Mouse (Mus musculus) heart, embryonic 14.5 days (tissue): ENCODE results near the gene Def6. TPM values are rescaled to one million over a fixed set of nuclear protein-coding genes. Genes with fewer than 3 reads are reported as not detected.
A peak's percentile ranks its signal among the peaks of the same experiment; 100 is the strongest.

Experiments
- ATAC-seq: fragments of 200-750 bp; cut with Nextera tagmentation; 2 replicates; pipeline ENCODE4 v1.8.0; 2017; ENCODE audit warnings: low read depth, moderate TSS enrichment; ENCODE audit not compliant: insufficient number of reproducible peaks, insufficient read depth, low FRiP score
- H3K27ac ChIP-seq, 2 experiments: fragments of 200-500 bp in 1 of 2; fragments of 300-500 bp in 1 of 2; sonication (generic) in 1 of 2; replicated peaks in 1 of 2; 2 replicates each; pipeline ENCODE4 v1.5.1; 2012 to 2014; ENCODE audit warnings: low read depth in 2 of 2, low read length in 2 of 2, control low read depth in 1 of 2, mild to moderate bottlenecking in 1 of 2, mixed read lengths in 1 of 2; ENCODE audit not compliant: control insufficient read depth in 1 of 2, insufficient read depth in 1 of 2
- H3K27me3 ChIP-seq: fragments of 300-500 bp; sonication (generic); 2 replicates; pipeline ENCODE4 v1.6.1; 2014; ENCODE audit warnings: mild to moderate bottlenecking, low read length, control low read depth; ENCODE audit not compliant: control insufficient read depth, insufficient read depth
- H3K36me3 ChIP-seq: fragments of 300-500 bp; sonication (generic); 2 replicates; pipeline ENCODE4 v1.6.1; 2014; ENCODE audit warnings: mild to moderate bottlenecking, control low read depth, low read length, mixed read lengths; ENCODE audit not compliant: control insufficient read depth, insufficient read depth
- H3K4me1 ChIP-seq, 2 experiments: fragments of 200-500 bp in 1 of 2; fragments of 300-500 bp in 1 of 2; sonication (generic) in 1 of 2; 2 replicates each; pipeline ENCODE4 v1.6.1; 2012 to 2014; ENCODE audit warnings: low read length in 2 of 2, control low read depth in 1 of 2, mixed read lengths in 1 of 2; ENCODE audit not compliant: control insufficient read depth in 2 of 2, insufficient read depth in 2 of 2
- H3K4me2 ChIP-seq: fragments of 300-500 bp; sonication (generic); 2 replicates; pipeline ENCODE4 v1.6.1; 2014; ENCODE audit warnings: mild to moderate bottlenecking, low read length
- H3K4me3 ChIP-seq, 2 experiments: fragments of 200-500 bp in 1 of 2; fragments of 300-500 bp in 1 of 2; sonication (generic) in 1 of 2; 2 replicates each; pipeline ENCODE4 v1.5.1; 2012 to 2014; ENCODE audit warnings: low read length in 2 of 2, mild to moderate bottlenecking in 2 of 2, control low read depth in 1 of 2, low read depth in 1 of 2, moderate library complexity in 1 of 2; ENCODE audit not compliant: control insufficient read depth in 1 of 2, insufficient read depth in 1 of 2
- H3K9ac ChIP-seq: fragments of 300-500 bp; sonication (generic); 2 replicates; pipeline ENCODE4 v1.6.1; 2014; ENCODE audit warnings: mild to moderate bottlenecking, low read length
- H3K9me3 ChIP-seq: fragments of 300-500 bp; sonication (generic); 2 replicates; pipeline ENCODE4 v1.6.1; 2016; ENCODE audit warnings: low read length, control low read depth; ENCODE audit not compliant: control insufficient read depth
- WGBS: fragments of 180-500 bp; shearing (Covaris S2); extraction: QIAGEN DNeasy Blood & Tissue Kit; methylation state at CpG from one replicate; pipeline ENCODE4 v1.1.7; 2014; 5-methylcytosine and 5-hydroxymethylcytosine counted together
- polyA plus RNA-seq: library from polyadenylated mRNA; unstranded; fragments of >200 nt; fragmentation: Nextera tagmentation; extraction: Ambion mirVana; gene quantifications from 2 replicates; pipeline ENCODE4 v1.2.1, GENCODE M21; 2014

Def6 gene
- polyA plus RNA-seq, 1 experiment from 2014 or later: 1.5 TPM

DNA sequence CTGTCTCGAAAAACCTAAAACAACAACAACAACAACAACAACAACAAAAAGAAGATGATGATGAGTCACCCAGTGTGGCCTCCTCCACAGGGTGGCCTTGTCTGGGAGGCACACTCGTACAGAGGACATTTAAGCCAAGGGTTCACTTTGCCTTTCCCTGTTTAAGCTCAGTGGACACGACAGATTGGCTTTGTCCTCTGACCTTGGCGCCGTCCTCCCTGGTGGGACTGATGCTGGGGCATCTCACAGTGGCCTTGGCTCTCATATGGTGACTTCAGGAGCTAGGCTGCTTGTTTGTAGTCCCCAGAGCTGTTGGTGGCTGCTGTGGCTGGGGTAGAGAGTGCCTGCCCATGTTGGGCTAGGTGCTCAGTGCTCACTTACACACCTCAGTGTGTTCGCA is 36.6 kb downstream of the Def6 start:
- WGBS: 69% methylated on average over 6 of the region's 6 CpGs
- no peaks in the 10 kb centered on the region for H3K9me3 ChIP-seq
- H3K27me3 ChIP-seq: no peaks in the 10 kb centered on the region
- peak overlapping the region; percentile 34; the same call in 1 of the 2 replicates for H3K9ac ChIP-seq
- H3K4me3 ChIP-seq: no peak overlapping the region
- H3K4me1 ChIP-seq: peaks cover 21 to 37% of the 10 kb centered on the region in 2 experiments
- H3K4me2 ChIP-seq: no peak overlapping the region
- peaks cover 23% of the 10 kb centered on the region; the same call in 1 of the 2 replicates for H3K36me3 ChIP-seq
- no peak for ATAC-seq
- 0 out of 4 replicates have a peak overlapping the region, but pooled peaks of 1 of the 2 experiments have one; percentile 9 for H3K27ac ChIP-seq

GRCm38 (mm10) chr17:28244714-28245113 is 37.1 kb downstream of the Def6 start:
- peaks cover 18% of the 10 kb centered on the region; the same call in 1 of the 2 replicates for H3K36me3 ChIP-seq
- no peak overlapping the region for H3K4me2 ChIP-seq
- H3K9ac ChIP-seq: peak overlapping the region; percentile 34; the same call in 1 of the 2 replicates
- no peaks in the 10 kb centered on the region for H3K27me3 ChIP-seq
- peak; percentile 42; the same call in 1 of the 2 replicates for ATAC-seq
- 21% methylated on average over 6 of the region's 6 CpGs for WGBS
- no peak overlapping the region for H3K27ac ChIP-seq
- H3K4me1 ChIP-seq: peaks cover 21 to 37% of the 10 kb centered on the region in 2 experiments
- no peak overlapping the region for H3K4me3 ChIP-seq
- no peaks in the 10 kb centered on the region for H3K9me3 ChIP-seq

DNA sequence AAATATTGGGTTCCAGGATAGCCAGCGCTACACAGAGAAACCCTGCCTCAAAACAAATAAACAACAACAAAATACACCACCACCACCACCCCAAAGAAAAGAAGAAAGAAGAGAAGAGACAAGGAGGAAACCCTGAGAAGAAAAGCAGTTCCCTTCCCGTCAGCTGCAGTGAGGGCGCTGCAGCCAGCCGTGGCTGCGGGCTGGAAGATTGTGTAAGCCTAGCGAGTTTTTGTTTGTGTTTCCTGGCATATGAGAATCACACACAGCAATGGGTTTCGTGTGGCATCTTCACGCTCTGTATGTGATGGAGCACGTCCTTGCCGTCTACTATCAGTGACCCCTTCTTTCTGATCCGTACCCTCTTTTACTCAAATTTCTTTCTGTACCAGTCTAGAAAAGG is 39.1 kb downstream of the Def6 start:
- Histone ChIP-seq H3K27me3 (no peaks in the 10 kb centered on the region), H3K27ac (no peak overlapping the region), H3K9me3 (no peaks in the 10 kb centered on the region), H3K36me3 (peaks cover 7% of the 10 kb centered on the region; the same call in 1 of the 2 replicates), H3K4me1 (peaks cover 21 to 38% of the 10 kb centered on the region in 2 experiments), H3K9ac (no peak overlapping the region; the same call in 1 of the 2 replicates), H3K4me2 (no peak overlapping the region), H3K4me3 (no peak overlapping the region)
- ATAC-seq: no peak
- WGBS: 81% methylated on average over 11 of the region's 11 CpGs

DNA sequence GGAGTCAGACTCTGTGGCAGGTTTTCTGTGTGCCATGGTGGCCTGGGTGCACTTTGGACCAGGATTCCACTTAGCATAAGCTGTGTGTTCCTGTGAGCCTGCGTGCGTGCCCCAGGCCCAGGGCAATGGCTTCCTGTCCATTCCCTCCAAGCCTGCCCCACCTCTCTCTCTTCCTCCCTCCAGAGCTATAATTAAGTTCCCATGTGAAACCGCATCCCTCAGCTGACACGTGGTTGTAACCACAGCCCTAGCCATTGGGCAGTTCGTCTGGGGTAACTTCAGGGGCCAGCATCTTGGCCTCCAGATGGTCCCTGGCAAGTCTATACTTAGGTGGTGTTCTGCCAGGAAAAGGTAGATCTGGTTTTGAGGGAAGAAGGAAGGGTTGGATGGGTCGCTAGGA is 40.0 kb downstream of the Def6 start:
- no peaks in the 10 kb centered on the region for H3K9me3 ChIP-seq
- ATAC-seq: no peak
- no peak overlapping the region for H3K9ac ChIP-seq
- no peak overlapping the region for H3K4me2 ChIP-seq
- no peaks in the 10 kb centered on the region for H3K27me3 ChIP-seq
- no peak overlapping the region for H3K27ac ChIP-seq
- no peak overlapping the region for H3K4me3 ChIP-seq
- H3K36me3 ChIP-seq: 0 out of 2 replicates have a peak, but pooled peaks cover 6% of the 10 kb centered on the region
- 51% methylated on average over 6 of the region's 6 CpGs for WGBS
- peaks cover 27 to 39% of the 10 kb centered on the region in 2 experiments for H3K4me1 ChIP-seq

DNA sequence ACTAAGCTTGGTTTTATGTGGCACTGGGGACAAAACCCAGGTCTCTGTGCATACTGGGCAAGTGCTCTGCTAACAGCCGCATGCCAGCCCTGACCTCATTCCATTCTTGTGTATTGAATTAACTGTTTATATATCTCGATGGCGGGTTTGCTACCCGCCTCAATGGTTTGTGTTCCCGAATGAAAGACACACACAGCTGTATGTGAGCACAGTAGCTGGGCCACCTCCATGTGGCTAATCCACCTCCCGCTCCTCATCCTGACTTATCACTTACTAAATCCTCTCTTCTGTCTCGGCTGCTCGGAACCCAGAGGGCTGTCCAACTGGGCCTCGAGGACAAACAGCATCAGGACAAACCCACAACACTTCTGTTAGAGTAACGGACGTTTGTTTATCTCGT is 41.5 kb downstream of the Def6 start:
- Histone ChIP-seq H3K4me1 (peaks cover 26 to 38% of the 10 kb centered on the region in 2 experiments), H3K4me3 (no peak overlapping the region), H3K4me2 (no peak overlapping the region), H3K9me3 (no peaks in the 10 kb centered on the region), H3K36me3 (no peaks in the 10 kb centered on the region), H3K27me3 (no peaks in the 10 kb centered on the region), H3K9ac (no peak overlapping the region), H3K27ac (no peak overlapping the region)
- 71% methylated on average over 12 of the region's 12 CpGs for WGBS
- no peak for ATAC-seq

DNA sequence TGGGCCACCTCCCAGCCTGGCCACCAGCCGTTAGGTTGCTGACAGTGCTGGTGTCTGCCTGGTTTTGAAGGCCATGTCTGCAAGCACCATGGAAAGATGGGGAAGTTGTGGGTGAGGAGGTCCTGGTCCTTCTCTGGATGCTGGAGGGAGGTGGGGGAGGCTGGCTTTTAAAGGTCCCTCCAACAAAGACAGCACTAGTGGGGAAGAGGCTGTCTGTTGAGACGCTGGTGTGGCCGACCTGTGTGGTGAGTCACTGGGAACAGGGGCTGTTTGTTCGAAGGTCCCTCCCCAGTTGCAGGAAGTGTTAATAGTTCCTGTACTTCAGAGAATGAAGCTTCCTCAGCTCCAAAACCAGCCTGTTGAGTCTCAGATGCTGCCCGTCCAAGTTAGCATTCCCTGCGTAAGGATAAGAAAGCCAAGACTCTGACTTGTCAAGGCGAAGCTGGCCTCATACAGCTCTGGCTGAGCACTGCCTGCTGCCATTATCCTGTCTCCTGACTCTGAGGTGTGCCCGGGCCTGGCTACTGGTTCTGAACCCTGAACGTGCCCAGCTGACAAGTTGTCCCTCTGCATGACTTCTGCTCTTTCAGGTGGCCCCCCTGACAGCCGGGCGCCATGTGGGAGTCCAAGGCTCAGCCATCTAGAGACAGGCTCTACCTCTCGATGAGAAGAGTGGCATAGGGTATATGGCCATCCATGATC is 44.2 kb downstream of the Def6 start:
- no peak overlapping the region for H3K9ac ChIP-seq
- H3K36me3 ChIP-seq: no peaks in the 10 kb centered on the region
- no peaks in the 10 kb centered on the region for H3K9me3 ChIP-seq
- 73% methylated on average over 12 of the region's 12 CpGs for WGBS
- H3K4me3 ChIP-seq: no peak overlapping the region
- no peaks in the 10 kb centered on the region for H3K27me3 ChIP-seq
- ATAC-seq: no peak
- H3K27ac ChIP-seq: no peak overlapping the region
- H3K4me1 ChIP-seq: peaks cover 22 to 38% of the 10 kb centered on the region in 2 experiments
- H3K4me2 ChIP-seq: no peak overlapping the region

GRCm38 (mm10) chr17:28252281-28252648 is 44.7 kb downstream of the Def6 start:
- H3K27ac ChIP-seq: no peak overlapping the region

More at GRCm38 (mm10) chr17:28252281-28252648, 44.7 kb downstream of the Def6 start:
- Histone ChIP-seq H3K9ac (no peak overlapping the region), H3K36me3 (no peaks in the 10 kb centered on the region), H3K4me3 (no peak overlapping the region), H3K4me1 (peaks cover 25 to 40% of the 10 kb centered on the region in 2 experiments), H3K4me2 (no peak overlapping the region), H3K27me3 (no peaks in the 10 kb centered on the region), H3K9me3 (no peaks in the 10 kb centered on the region)
- 64% methylated on average over 5 of the region's 5 CpGs for WGBS
- no peak for ATAC-seq
